Mouse (Mus musculus) olfactory bulb, adult 2 months (tissue): ENCODE data around the gene Ndufb2.

Experiments used
- CTCF ChIP-seq: fragments of 200-500 bp; IDR thresholded peaks from 2 replicates; pipeline ENCODE4 v1.5.1; 2012; ENCODE audit warnings: low read depth, mild to moderate bottlenecking, low read length, moderate library complexity; ENCODE audit not compliant: insufficient read depth
- POLR2A ChIP-seq: fragments of 200-500 bp; IDR thresholded peaks from 2 replicates; pipeline ENCODE4 v1.6.1; 2012; ENCODE audit warnings: mild to moderate bottlenecking, low read depth, low read length, moderate library complexity; ENCODE audit not compliant: insufficient read depth

GRCm38 (mm10) chr6:39585517-39585916 lies 6.9 kb upstream of the Ndufb2 start, which contains the start of gene Gm42420:
- TF ChIP-seq CTCF: no peak
- no peak for TF ChIP-seq POLR2A
